Mouse (Mus musculus): ENCODE results near the gene Dcaf4.

Gene Dcaf4

DNA sequence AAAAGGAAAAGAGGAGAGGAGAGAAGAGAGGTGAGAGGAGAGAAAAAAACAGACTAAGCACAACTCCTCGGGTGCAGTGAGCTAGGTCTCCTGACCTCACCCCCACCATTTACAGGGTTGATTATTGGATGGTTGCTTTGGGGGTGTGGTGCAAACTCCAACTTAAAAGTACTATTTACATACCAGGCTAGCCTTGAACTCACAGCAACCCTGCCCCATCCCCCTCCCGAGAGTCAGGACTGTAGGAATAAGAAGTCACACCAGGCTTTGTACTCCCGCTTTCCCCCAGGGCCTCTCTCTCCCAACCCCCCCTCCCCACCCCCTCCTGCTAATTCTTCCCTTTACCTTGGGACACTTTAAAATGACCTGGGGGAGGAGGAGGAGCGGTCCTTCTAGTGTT, 23.9 kb upstream of the Dcaf4 start:
- DNase-seq (ENCODE audit: low spot score), result no peak

DNA sequence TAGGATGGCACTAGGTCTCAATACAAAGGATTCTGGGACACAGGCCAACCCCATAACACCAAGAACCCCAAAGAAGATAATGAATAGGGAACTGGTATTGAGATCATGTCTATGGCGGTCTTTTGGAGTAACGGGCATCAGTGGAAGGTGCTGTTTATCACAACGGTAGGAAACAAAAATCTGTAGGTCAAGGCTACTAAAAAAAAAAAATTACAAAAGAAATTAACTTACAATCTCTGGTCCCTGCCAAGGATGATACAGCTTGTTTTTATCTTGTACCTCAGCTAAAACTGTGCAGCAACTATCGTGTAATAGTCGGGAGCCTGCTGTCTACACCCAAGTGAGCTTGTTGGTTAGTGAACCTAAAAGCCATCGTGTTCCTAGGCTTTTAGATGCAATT, 23.5 kb upstream of the Dcaf4 start:
- DNase-seq (ENCODE audit: low spot score), result no peak

DNA sequence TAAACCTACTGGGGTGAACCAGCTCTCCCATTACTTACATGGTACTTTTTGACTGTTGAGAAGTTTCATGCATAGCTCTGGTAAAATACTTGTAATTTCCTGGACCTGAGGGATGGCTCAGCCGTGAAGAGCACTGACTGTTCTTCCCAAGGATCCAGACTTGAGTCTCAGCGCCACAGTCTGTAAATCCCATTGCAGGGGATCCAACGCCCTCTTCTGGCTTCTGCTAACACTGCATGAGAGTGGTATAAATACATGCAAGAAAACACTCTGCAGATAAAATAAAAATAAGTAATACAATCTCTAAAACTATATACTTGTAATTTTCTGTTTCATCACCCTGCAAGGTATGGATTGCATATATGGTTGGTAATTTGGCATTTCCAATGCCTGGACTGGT, 22.3 kb upstream of the Dcaf4 start:
- no peak for DNase-seq (ENCODE audit: low spot score)

DNA sequence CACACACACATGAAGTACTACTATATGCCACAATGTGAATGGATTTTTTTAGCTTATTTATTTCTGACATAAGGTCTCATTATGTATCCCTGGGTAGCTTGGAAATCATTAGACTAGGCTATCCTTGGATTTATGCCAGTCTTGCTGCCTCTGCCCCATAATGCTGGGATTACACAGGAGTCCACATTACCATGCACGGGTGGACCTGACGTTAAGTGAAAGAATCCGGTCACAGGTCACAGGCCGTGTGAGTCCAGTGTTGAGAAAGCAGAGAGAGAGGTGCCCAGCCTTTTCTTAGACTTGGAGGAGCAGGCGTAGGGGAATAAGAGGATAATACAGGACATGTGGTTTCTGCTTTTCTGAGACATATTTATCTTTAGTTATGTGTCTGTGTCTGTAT, 21.0 kb upstream of the Dcaf4 start:
- DNase-seq (ENCODE audit: low spot score), result no peak

DNA sequence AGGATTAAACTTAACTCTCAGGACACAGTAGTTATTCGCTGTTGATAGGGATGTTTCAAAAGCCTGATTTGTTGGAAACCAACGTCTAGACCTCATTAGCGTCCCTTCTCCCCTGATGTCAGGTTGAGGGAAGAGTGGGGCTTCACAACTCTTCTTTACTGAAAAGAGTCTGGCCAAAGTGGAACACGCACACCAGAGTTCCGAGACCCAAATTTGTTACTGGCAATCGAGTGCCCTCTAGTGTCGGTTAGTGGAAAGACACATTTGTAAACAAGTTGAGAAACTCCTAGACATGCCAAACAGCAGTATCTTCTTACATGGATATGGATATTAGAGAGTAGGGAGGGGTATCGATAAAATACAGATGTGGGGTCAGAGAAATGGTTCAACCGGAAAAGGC, 18.1 kb upstream of the Dcaf4 start:
- DNase-seq (ENCODE audit: low spot score), result peak; percentile 65

DNA sequence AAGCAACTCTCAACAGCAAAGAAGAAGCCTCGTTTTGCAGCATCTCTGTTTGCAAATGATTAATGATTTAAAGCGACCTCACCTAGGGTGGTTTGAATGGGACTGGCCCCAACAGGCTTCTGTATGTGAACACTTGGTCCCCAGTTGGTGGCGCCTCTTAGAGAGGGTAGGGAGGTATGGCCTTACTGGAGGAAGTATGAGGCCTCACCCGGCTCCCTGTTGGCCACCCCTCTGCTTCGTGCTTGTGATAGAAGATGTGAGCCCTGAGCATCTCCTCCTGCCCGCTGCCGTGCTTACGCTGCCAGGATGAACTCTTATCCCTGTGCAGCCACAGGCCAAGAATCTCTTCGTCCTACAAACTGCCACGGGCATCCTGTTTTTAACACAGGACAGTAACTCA, 13.7 kb upstream of the Dcaf4 start:
- no peak for DNase-seq (ENCODE audit: low spot score)

DNA sequence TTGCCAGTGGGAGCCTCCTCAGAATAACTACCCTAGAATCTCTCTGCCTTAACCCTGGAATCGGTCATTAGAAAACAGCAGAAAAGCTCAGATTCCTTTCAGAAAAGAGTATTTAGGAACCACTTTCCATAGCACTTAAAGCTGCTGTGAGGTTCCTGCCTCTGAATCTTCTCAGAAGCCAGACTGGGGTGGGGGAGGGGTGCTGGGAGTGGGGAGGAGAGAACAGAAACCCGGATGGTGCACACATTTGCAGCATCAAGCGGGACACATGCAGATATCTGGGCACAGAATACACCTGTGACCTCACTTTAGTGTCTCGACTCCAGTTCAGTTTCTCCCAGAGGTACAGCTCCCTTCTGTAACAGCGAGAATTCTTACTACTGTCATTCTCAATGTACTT, 9.7 kb upstream of the Dcaf4 start:
- DNase-seq (ENCODE audit: low spot score), result no peak

DNA sequence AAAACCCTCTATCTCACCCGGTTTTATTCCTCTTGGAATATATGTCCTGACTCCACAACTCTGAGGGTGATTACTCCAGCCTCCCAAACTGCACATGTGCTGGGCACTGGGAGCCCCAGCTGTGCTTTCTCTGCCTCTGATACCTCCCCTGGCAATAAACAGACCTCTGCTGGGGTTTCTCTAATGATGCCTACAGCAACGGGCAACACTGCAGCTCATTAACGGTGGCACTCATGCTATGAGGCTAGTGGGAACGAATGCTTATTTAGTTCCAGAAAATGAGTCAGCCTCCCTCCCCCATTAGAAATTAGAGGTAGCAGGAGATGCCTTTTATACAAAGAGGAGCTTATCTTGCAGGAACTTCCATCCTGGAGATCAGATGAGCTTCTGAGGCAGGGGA, 7.5 kb upstream of the Dcaf4 start:
- DNase-seq (ENCODE audit: low spot score), result no peak

DNA sequence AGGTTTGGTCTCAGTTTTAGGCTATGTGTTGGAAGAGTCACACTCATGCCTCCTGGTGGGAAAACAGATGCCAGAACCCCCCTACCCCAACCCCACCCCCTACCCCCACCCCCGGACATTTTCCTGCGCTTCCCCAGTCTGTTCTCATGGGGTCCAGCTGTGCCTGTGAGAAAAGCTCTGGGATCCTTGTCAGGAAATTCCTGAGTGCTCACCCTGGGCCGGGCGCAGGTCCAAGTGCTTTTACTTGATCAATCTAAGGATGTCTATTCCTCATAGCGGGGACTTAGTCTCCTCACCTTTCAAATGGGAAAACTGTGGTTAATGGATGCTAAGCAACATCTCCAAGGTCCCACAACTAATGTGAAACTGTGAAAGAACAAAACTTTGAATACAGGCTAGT, 7.1 kb upstream of the Dcaf4 start:
- no peak for DNase-seq (ENCODE audit: low spot score)

DNA sequence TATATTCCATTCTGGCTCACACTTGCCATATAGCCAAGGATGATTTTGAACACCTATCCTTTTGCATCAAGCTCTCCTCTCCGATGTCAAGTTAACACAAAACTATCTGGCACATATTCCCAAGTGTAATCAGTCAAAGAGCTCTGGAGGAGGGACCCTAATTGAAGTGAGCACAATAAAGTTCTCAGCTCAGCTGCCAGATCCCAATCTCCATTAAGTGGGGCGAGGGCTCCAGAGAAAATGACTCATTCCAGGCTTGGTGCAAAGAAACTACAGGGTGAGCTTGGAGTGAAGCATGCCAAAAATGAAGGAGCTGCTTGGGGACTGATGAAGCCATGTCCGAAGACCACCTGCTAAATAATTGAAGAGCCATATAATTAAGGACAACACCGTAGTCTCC, 6.0 kb upstream of the Dcaf4 start:
- no peak for DNase-seq (ENCODE audit: low spot score)

DNA sequence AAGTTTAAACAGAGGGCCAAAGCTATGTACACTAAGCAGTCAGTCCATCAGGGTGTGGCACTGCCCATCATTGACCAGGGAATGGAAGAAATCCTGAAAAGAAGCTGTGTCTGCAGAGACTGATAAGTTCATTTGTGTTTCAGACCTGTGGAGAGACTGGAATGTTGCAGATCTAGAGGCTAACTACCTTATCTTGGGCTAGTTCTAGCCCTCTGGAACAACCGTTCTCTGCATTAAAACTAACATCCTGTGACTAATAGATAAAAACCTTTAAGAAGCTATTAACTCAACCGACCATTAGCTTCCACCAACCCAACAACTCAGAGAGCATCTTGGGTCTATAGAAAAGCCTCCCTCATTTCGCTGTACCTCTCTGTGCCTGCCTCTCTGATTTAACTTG, 2.7 kb upstream of the Dcaf4 start:
- no peak for DNase-seq (ENCODE audit: low spot score)

DNA sequence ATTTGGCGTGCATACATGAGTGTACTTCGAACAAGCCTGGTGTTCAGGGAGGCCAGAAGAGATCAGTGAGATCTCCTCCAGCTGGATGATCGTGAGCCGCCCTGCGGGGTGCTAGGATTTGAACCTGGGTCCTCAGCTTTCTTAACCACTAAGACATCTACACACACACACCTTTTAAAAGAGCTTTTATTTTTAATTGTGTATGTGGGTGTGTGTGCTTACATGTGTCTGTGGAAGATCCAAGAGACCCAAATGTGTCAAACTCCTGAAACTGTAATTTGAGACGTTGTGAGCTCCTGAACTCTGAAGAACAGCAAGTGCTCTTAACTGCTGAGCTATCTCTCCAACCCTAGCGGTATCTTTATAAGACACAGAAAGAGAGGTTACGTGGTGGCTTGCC, 817 bp downstream of the Dcaf4 start:
- no peak for DNase-seq (ENCODE audit: low spot score)

DNA sequence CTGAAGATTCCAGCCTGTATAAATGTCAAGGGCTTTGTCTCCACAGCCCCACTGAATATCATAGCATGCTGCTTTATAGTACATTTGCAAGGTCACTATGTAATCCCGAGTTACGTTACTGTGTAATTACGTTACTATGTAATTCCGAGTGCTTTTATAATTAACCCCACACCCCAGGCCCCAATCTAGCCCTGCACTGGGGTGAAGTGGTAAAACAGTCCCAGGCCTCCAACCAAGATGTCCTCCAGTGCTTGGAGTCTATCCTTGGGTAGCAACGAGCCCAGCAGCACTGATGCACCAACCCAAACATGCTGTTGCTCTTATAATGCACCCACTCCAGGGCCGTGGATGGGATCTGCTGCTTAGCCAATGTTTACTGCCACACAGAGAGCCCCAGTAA, 2.8 kb downstream of the Dcaf4 start:
- DNase-seq (ENCODE audit: low spot score), result no peak

DNA sequence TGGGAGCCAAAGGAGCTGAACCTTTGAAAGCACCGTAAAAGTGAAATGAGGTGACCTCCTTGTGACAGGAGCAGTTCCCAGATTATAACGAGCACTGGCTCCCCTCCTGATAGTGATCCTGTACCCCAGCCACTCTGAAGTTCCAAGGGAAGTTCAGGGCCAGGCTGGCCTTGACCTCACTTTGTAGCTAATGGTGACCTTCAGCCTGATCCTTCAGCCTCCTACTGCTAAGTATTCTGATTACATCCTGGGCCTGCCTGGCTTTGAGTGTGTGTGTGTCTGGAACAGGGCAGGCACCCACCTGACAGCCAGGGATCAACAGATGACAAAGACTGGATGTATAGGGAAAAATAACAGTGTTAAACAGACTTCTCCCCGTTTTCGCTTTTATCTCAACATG, 3.6 kb downstream of the Dcaf4 start:
- no peak for DNase-seq (ENCODE audit: low spot score)

DNA sequence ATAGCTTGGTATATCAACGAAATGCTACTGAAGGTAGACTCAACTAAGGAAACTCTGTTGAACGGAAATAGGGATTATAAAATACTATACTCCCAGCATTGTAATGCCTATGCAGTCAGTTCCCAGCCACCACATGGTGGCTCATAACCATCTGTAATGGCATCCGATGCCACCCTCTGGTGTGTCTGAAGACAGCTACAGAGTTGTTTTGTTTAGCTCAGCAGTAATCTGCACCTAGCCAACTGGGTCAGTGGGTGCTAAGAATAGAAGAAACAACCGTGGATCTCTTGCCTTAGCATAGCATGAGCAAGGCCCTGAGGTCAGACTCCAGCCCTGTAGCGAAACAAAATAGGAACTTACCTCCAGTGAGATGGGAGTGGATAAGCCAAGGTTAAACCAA, 4.1 kb downstream of the Dcaf4 start:
- no peak for DNase-seq (ENCODE audit: low spot score)

DNA sequence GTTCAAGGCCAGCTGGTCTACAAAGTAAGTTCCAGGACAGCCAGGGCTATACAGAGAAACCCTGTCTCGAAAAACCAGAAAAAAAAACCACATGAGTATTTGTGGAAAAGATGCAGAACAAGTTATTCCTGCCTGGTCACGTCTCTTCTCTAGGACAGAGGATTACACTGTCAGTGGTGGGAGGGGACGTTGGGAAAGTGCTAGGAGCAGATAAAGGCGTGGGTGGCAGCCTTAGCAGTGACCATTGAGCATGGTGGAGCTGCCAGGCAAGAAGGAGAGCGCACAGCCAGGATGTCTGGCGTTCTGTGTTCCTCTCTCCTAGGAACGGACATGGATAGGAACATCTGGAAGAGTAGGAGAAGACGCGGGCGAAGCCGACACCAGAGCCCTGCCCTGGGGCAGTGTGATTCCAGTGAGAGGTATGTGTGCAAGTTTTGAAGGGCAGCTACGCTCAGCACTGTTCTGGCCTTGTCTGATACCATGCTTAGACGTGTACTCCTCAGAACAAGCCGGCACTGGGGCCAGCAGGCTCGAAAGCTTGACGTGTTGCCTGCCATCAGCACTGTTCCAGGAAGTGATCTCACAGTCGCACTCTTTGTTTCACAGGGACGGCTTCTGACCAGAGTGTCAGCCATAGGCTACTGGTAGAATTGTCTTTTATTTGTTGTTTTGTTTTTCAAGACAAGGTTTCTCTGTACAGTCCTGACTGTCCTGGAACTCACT, 5.7 kb downstream of the Dcaf4 start:
- DNase-seq (ENCODE audit: low spot score), result no peak

DNA sequence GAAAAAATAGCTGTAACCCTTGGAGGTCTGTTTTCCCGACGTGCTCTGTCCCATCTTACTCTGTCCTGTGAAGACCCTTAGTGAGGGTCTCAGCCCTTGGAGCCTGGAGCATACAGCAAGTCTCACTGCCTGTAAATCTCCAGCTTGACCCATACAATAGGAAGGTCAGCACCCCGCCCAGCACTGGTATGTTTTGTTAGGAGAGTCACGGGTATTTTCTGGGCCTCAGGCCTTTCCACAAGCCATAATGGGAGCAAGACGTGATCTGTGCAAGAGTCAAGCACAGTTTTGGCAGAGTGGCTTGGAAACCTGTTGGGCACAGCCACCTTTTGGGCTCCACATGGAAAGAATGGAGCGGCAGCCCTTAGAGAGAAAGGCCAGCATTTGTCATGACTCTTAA, 7.5 kb downstream of the Dcaf4 start:
- no peak for DNase-seq (ENCODE audit: low spot score)

DNA sequence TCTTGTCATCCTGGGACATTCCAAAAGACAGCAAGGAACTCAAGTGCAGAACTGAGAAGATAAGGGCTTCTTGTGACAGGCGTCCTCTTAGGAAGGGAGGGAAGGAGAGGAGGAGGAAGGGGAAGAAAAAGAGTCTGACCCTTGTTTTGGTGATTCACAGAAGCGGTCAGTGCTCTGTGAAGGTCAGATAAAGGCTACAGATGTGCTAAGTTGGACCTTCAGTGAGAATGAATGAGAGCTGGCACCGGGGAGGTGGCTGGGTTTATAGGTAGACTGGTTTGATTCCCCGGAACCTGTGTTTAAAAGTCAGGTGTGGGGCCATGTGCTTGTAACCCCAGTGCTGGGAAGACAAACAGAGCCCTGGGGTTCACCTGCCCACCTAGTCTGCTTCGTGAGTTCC, 8.4 kb downstream of the Dcaf4 start:
- DNase-seq (ENCODE audit: low spot score), result no peak

DNA sequence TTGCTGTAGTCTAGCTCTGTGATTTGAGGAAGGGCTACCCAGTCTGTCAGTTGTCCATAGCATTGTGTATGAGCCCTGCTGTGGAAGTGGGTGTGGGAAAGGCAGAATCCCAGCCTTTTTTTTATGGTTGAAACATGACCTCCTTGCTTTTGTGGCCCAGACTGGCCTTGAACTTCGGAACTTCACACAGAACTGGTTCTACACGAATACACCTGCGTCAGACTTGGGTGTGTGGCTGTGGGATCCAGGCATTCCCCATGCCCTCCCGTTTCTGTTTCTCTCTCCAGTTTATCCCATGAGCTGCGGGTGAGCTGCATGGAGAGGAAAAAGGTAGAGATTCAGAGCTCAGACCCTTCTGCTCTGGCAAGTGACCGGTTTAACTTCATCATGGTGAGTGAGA, 11.7 kb downstream of the Dcaf4 start:
- no peak for DNase-seq (ENCODE audit: low spot score)

DNA sequence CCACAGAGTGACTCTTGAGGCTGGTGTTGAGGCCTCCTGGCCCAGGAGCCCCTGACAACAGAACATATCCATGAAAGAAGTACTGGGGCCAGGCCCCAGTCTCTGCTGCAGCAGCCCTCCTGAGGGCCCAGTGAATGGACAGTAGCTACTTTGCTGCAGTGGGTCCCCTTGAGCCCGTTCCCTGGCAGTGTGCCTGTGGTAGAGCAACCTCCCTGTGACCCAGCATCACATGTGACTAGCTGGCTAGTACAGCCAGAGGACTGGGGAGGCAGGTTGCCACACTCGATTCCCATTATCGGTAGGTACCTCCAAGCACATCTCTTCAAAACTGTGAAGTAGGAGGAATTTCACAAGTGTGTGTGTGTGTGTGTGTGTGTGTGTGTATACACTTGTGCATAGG, 12.7 kb downstream of the Dcaf4 start:
- no peak for DNase-seq (ENCODE audit: low spot score)

DNA sequence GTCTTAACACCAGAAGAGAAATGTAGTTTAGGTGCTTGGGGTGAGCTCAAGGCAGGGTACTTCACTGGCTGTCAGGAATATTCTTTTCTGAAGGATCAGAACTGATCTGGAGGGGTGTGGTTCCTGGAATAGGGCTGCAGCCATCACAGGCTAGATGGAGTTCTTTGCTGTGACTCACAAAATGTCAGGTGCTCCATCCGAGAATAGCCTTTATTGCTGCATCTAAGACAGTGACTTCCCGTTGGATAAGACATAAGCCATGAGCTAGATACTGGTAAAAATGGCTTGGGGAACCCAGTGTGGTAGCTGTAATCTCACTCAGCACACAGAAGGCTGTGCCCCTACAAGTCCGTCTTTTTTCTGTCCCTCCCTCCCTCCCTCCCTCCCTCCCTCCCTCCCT, 13.9 kb downstream of the Dcaf4 start:
- DNase-seq (ENCODE audit: low spot score), result no peak

DNA sequence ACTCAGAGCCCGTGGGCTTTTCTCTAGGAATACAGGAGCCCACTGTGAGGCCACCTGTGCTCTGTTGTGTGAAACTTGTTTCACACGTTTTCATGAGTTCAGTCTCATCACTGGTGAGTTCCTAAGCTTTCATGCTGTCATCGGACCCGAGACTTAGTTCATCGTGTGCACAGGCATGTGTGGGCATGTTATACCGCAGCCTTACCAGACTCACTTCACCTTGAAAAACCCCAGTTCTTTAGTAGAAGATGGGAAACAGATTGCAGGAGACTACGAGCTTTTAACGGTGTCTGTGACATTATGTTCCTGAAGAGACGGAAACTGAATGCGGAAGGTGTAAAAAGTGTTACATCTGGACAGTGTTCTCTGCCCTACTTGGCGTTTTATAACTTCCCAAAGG, 15.2 kb downstream of the Dcaf4 start:
- DNase-seq (ENCODE audit: low spot score), result no peak

DNA sequence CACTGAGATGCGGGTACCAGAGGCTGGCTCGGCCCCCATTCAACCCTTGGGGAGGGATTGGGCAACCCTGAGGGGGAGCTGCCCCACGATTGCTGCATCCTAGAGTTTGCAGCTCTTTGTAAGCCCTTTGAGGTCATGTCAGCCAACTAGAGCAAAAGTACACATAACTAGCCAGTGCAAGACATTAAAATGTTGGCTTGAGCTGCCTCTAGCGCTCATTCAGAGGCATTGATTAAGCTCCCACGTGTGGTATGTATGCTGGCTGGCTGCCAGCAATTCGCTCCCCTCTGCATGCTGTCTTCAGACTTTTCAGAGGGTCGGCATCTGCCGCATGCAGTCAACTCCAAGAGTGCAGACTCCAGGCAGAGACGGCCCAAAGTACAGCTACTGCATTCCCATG, 15.8 kb downstream of the Dcaf4 start:
- no peak for DNase-seq (ENCODE audit: low spot score)

DNA sequence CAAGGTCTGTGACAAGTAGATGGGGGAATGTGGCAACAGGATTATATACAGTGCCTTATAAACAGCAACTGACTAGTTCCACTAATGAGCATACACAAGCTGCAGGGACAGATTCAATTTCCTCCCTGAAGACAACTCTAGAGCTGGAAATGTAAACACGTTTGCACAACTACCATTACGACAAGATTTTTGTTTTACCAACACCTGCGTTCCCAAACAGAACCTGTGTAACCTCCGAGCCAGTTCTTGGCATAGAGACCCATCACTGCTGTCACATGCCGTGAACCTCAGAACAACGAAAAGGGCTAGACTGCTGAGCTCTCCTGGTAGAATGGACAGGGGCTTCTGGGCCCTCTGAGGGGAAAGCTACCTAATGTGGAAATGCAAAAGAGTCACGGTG, 23.7 kb downstream of the Dcaf4 start:
- DNase-seq (ENCODE audit: low spot score), result no peak

DNA sequence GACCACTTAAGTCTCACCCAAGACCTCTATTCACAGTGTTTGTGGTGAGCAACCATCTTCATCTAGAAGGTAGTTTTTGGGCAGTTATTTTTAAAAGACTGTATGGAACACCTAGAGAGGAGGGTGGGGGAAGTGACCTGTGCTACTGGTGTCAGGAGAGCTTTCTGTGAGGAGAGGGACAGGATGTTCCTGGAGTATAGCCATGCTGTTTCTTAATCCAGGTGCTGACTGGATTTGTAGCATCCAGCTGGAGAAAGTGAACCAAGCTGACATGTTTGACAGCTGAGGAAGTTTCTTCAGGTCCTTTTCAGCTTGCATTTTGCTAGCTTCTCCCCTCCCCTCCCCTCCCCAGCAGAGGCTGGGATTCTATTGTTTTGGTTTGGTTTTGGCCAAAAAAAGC, 24.5 kb downstream of the Dcaf4 start:
- DNase-seq (ENCODE audit: low spot score), result no peak

All from layer of hippocampus, adult 9-10 months (tissue).